Mouse (Mus musculus) neural tube, embryonic 14.5 days (tissue): ENCODE measurements at regions not wholly inside any gene's neighbourhood (a gene's known extent, or its start where the extent isn't known, plus 50 kb on each side); places are given as distances from the start of the nearest gene placed in this dataset.

ENCODE experiments used
- ATAC-seq: fragments of 200-750 bp; cut with Nextera tagmentation; 2 replicates; pipeline ENCODE4 v1.8.0; 2017; ENCODE audit warnings: low read depth, mild to moderate bottlenecking, moderate TSS enrichment, moderate library complexity
- H3K27ac ChIP-seq: fragments of 300-500 bp; sonication (generic); 2 replicates; pipeline ENCODE4 v1.5.1; 2014; ENCODE audit warnings: low read depth, mild to moderate bottlenecking, control low read depth, low read length, moderate library complexity, mixed read lengths
- H3K27me3 ChIP-seq: fragments of 300-500 bp; sonication (generic); 2 replicates; pipeline ENCODE4 v1.6.1; 2014; ENCODE audit warnings: low read length; ENCODE audit not compliant: control insufficient read depth, insufficient read depth
- H3K36me3 ChIP-seq: fragments of 300-500 bp; sonication (generic); 2 replicates; pipeline ENCODE4 v1.6.1; 2014; ENCODE audit warnings: low read length, mixed read lengths; ENCODE audit not compliant: control insufficient read depth, insufficient read depth
- H3K4me1 ChIP-seq: fragments of 300-500 bp; sonication (generic); 2 replicates; pipeline ENCODE4 v1.6.1; 2014; ENCODE audit warnings: low read length; ENCODE audit not compliant: control insufficient read depth, insufficient read depth
- H3K4me2 ChIP-seq: fragments of 300-500 bp; sonication (generic); 2 replicates; pipeline ENCODE4 v1.6.1; 2014; ENCODE audit warnings: mild to moderate bottlenecking, low read depth, low read length, control low read depth
- H3K4me3 ChIP-seq: fragments of 300-500 bp; sonication (generic); 2 replicates; pipeline ENCODE4 v1.5.1; 2014; ENCODE audit warnings: low read depth, low read length, control low read depth, mixed read lengths
- H3K9ac ChIP-seq: fragments of 300-500 bp; sonication (generic); replicated peaks from 2 replicates; pipeline ENCODE4 v1.6.1; 2014; ENCODE audit warnings: low read depth, mild to moderate bottlenecking, control low read depth, low read length, mixed read lengths
- H3K9me3 ChIP-seq: fragments of 300-500 bp; sonication (generic); 2 replicates; pipeline ENCODE4 v1.6.1; 2016; ENCODE audit warnings: low read length; ENCODE audit not compliant: control insufficient read depth
- WGBS: fragments of 180-500 bp; shearing (Covaris S2); extraction: QIAGEN DNeasy Blood & Tissue Kit; methylation state at CpG from one replicate; pipeline ENCODE4 v1.1.7; 2014; 5-methylcytosine and 5-hydroxymethylcytosine counted together

DNA sequence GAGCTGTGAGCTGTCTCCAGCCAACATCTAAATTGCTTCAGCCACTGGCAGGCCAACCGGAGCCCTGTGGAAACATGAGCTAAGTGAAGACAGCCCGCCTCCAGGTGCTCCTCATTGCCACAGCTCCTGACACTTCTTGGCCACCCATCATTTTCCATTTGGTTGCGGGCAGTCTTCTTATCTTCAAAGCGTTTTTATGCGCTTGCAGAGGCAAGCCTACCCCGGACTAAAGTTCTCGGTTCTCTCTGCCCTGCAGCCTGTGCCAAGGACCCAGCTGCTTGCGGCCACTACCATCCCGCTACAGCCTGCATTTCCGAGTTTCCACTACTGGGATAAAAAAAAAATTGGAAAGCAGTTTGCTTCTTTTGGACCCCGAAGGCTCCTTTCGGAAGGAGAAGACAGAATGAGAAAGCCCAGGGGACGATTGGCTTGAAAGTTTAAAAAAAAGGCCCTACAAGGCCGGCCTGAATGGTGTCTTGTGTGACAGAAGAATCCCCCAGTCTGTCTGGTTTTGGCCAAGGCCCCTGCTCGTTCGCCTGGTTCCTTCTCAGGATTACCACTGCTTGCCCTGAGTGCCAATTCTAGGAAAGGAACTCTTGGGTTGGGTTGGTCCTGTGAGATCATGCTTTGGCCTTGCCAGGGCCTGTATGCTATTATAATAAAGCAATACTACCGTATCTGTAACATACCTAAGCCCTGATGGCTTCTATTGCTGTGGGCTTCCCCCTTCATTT, 124.6 kb upstream of the Meis1 start:
- 91% methylated on average over 17 of the region's 17 CpGs for WGBS
- Histone ChIP-seq H3K4me1 (no peaks in the 10 kb centered on the region), H3K36me3 (no peaks in the 10 kb centered on the region), H3K27me3 (no peaks in the 10 kb centered on the region), H3K9ac (no peak overlapping the region), H3K4me2 (no peak overlapping the region), H3K9me3 (no peaks in the 10 kb centered on the region), H3K4me3 (no peak overlapping the region), H3K27ac (no peak overlapping the region)
- ATAC-seq, result no peak

DNA sequence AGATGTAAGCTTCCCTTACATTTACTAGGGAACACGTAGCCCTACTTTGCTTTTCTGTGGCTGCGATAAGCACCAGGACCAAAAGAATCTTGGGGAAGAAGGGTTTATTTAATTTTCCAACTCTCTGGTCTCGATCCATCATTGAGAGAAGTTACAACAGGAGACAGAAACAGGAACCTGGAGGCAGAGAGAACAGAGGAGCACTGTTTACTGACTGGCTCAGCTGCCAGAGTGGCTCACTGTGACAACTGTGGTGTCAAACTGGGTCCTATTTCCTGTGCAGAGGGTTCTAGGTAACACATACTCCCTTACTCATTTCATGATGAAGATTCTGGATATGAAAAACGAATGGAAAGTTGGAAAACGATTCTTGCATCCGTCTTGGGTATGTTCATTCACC, 125.7 kb upstream of the Meis1 start:
- Histone ChIP-seq H3K36me3 (no peaks in the 10 kb centered on the region), H3K27ac (no peak overlapping the region), H3K4me1 (no peaks in the 10 kb centered on the region), H3K27me3 (no peaks in the 10 kb centered on the region), H3K9me3 (no peaks in the 10 kb centered on the region), H3K9ac (no peak overlapping the region), H3K4me3 (no peak overlapping the region), H3K4me2 (no peak overlapping the region)
- no peak for ATAC-seq
- 74% methylated on average over 6 of the region's 6 CpGs for WGBS

DNA sequence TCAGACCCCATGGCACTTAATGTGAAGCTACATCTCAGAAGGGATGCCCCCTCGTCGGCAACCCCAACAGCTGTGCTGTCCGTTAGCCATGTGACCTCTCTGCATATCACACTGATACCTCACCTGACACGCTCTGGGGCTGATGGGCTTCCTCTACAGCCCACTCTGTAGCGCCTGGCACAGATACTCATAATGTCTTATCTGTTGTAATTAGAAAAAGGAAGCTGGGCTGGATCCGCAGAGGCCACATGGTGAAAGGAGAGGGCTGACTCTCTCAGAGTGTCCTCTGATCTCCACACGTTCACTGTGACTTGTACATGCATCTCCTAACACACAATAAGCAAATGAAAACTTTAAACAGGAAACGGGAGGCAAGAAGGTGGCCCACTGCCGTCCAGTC, 126.5 kb upstream of the Meis1 start:
- H3K9me3 ChIP-seq, result no peaks in the 10 kb centered on the region
- no peak overlapping the region for H3K4me2 ChIP-seq
- H3K4me1 ChIP-seq, result no peaks in the 10 kb centered on the region
- no peaks in the 10 kb centered on the region for H3K27me3 ChIP-seq
- ATAC-seq, result no peak
- no peak overlapping the region for H3K27ac ChIP-seq
- H3K36me3 ChIP-seq, result no peaks in the 10 kb centered on the region
- no peak overlapping the region for H3K4me3 ChIP-seq
- WGBS, result 90% methylated on average over 9 of the region's 9 CpGs
- H3K9ac ChIP-seq, result no peak overlapping the region

DNA sequence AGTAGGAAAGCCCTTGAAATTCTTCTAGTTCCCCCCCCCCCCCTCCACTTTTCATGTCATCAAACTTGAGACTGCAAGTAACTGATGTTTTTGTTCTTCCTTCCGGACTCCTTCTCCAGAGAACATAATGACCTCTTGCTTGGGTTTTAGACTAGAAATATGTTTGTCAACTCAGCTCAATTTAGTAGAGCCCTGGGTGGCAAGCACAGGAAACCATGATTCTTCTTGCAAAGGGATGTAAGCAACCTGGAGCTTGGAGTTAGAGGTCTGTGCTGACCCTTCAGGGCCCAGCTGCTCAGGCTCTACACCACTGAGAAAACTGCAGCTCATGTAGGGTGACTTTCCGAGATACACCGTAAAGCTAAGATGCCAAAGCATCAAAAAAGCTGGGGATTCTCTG, 127.2 kb upstream of the Meis1 start:
- H3K4me3 ChIP-seq, result no peak overlapping the region
- no peaks in the 10 kb centered on the region for H3K9me3 ChIP-seq
- 87% methylated on average over 3 of the region's 3 CpGs for WGBS
- no peak overlapping the region for H3K4me2 ChIP-seq
- H3K4me1 ChIP-seq, result no peaks in the 10 kb centered on the region
- no peak overlapping the region for H3K9ac ChIP-seq
- no peak overlapping the region for H3K27ac ChIP-seq
- no peaks in the 10 kb centered on the region for H3K27me3 ChIP-seq
- ATAC-seq, result no peak
- H3K36me3 ChIP-seq, result no peaks in the 10 kb centered on the region

DNA sequence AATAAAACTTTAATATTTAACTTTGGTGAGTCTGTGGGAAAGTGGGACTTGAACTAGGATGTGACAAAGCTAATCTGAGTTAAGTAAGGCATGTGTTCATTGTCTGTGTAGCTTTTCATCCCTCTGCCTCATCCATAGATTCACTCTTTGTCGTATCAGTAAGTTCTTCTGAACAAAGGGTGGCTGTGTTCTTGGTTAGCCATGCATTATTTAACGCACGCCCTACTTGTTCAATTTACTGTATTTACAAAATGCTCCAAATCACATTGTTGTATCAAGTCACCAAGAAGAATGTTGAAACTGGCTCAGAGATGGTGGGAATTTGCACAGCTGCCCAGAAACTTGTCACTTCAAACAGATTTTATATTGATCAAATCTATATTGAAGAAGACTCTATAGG, 132.2 kb upstream of the Meis1 start:
- Histone ChIP-seq H3K36me3 (no peaks in the 10 kb centered on the region), H3K4me3 (no peak overlapping the region), H3K9me3 (no peaks in the 10 kb centered on the region), H3K27me3 (no peaks in the 10 kb centered on the region), H3K4me1 (no peaks in the 10 kb centered on the region), H3K9ac (no peak overlapping the region), H3K27ac (no peak overlapping the region), H3K4me2 (no peak overlapping the region)
- 60% methylated on average over 3 of the region's 3 CpGs for whole genome bisulfite sequencing
- ATAC-seq, result no peak

DNA sequence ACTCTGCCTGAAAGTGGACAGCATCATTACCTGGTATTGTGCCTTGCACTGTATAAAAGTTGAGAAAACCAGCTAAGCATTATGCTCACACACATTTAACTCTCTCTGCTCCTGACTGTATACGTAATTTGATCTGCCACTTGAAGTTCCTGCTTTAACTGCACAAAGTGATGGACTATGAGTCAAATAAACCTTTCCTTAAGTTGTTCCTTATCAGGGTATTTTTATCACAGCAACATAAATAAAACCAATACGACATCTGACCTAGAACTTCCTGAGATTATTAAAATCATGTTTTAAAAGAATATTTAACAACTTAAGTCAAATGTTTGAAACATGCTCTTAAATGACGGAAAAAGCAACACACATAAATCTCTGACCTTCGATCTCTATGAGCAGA, 134.9 kb upstream of the Meis1 start:
- Histone ChIP-seq H3K4me1 (no peaks in the 10 kb centered on the region), H3K27me3 (no peaks in the 10 kb centered on the region), H3K9me3 (no peaks in the 10 kb centered on the region), H3K36me3 (no peaks in the 10 kb centered on the region), H3K9ac (no peak overlapping the region), H3K27ac (no peak overlapping the region), H3K4me2 (no peak overlapping the region), H3K4me3 (no peak overlapping the region)
- WGBS, result 87% methylated on average over 4 of the region's 4 CpGs
- ATAC-seq, result no peak

DNA sequence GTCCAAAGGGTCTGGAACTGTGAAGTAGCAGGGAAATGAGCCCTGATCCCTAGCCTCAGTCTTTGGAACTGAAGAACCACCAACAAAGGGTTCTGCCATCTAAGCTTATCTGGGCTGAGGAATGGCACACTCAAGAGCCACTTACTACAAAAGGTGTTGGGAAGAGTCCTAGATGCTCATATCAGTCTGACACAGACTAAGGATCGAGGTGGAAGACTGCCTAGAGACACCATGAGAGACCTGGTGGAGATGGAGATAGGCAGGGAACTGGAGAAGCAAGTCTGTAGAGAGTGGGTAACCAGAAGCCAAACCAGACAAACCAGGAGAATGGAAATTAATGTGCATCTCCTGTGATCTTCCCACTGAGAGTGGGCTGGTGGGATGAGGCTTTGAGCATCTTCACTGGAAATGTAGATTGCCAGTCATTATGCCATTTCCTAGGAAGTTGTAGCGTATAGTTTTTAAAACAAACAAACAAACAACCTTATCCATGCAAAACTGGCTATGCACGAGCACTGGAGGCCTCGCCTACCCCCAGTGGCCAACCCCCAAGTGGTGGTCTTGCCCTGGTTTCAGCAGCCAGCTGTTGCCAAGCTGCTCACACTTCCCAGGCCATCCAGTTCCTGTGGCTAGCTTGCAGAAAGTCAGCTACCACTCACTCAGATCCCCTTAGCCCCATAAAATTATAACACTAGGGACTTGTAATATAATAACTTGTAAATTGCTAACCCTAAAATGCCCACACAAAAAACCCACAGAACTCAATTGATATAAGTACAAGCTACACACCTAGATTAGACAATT, 136.2 kb upstream of the Meis1 start:
- 90% methylated on average over 4 of the region's 4 CpGs for WGBS
- Histone ChIP-seq H3K9me3 (no peaks in the 10 kb centered on the region), H3K36me3 (no peaks in the 10 kb centered on the region), H3K27me3 (no peaks in the 10 kb centered on the region), H3K4me2 (no peak overlapping the region), H3K4me1 (no peaks in the 10 kb centered on the region), H3K4me3 (no peak overlapping the region), H3K27ac (no peak overlapping the region), H3K9ac (no peak overlapping the region)
- ATAC-seq, result no peak

DNA sequence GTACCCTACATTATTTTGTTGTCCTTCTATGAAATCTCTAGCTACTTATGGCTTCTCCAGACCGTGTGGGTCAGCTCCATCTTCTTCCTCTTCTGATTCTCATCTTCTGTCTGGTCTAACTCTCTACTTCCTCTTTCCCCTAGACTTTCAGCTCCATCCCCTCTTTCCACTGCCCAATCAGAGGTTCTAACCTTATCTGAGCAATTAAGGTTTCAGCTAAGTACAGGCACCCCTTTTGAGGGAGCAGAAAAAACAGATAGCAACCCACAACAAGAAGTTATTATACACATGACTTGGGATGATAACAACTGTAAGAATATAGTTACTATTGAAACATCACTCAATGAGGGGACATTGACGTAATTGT, 136.8 kb upstream of the Meis1 start:
- no peak overlapping the region for H3K9ac ChIP-seq
- H3K36me3 ChIP-seq, result no peaks in the 10 kb centered on the region
- H3K27ac ChIP-seq, result no peak overlapping the region
- no peak overlapping the region for H3K4me3 ChIP-seq
- no peak overlapping the region for H3K4me2 ChIP-seq
- H3K4me1 ChIP-seq, result no peaks in the 10 kb centered on the region
- 89% methylated on average over 2 of the region's 2 CpGs for WGBS
- no peak for ATAC-seq
- H3K27me3 ChIP-seq, result no peaks in the 10 kb centered on the region
- no peaks in the 10 kb centered on the region for H3K9me3 ChIP-seq

DNA sequence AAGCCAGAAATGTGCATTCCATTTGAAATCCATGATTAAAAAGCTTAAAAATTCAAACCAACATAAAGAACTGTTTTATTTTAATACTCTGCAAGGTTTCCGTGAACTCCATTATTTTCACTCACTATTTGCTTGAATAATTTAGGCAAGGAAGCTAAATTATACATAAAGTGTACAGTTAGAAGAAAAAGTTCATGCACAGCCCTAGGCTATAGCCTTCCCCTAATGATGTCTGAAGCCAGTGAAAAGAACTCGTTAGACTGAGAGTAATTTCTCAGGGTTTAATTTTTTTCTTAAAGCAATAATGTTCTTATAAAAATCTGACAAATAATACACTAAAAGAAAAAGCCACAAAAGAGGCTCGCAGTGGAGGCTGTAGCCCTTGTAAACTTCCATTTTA, 141.4 kb upstream of the Meis1 start:
- 43% methylated on average over 3 of the region's 3 CpGs for WGBS
- H3K27me3 ChIP-seq, result no peaks in the 10 kb centered on the region
- H3K4me2 ChIP-seq, result no peak overlapping the region
- no peaks in the 10 kb centered on the region for H3K36me3 ChIP-seq
- no peak overlapping the region for H3K4me3 ChIP-seq
- H3K9me3 ChIP-seq, result no peaks in the 10 kb centered on the region
- no peak overlapping the region for H3K9ac ChIP-seq
- no peaks in the 10 kb centered on the region for H3K4me1 ChIP-seq
- no peak for ATAC-seq
- no peak overlapping the region for H3K27ac ChIP-seq
